ENCODE assay signal across 10 mouse cellular contexts in the genomic region with DNA sequence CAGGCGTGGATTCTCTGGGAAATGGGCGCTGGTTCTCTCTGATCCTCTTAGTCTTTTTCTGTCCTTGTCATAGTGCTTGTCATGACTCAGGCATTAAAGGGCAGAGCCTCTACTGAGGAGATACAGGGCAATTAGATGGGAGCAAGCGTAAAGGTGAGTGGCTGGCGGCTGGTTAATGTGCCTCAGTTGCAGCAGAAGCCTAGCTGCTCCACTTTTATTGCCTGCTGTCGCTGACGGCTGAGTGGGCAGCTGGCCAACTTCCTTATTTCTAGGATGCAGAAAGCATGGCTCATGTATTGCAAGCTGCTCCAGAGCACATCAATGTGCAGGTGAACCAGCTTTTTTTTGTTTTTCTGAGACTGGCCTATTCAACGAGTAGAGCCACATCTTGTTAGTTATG. TPM values are rescaled to one million over a fixed set of nuclear protein-coding genes. Genes with fewer than 3 reads are reported as not detected.
DNase-seq lines count a peak whose midpoint lies in the region; ATAC-seq and TF ChIP-seq lines count a peak whose summit lies in the region.
"Had no signal": no experiment of that assay in that cellular context is flagged by ENCODE, and none has a peak within 500 bp of the region (broad histone marks: within the 10 kb centered on the region; RNA-seq: fewer than 3 reads in every experiment).

No protein-coding gene starts in this region.

- no peaks in the 10 kb centered on the region for H3K9me3 ChIP-seq in embryonic facial prominence, embryonic 14.5 days (ENCODE audit: control insufficient read depth, low read length)
- no peaks in the 10 kb centered on the region for H3K9me3 ChIP-seq in midbrain, embryonic 11.5 days (ENCODE audit: control insufficient read depth, low read length)

- DNase-seq in cerebellum, adult 11 months, result peak; percentile 33
- no peak for DNase-seq in cerebellum, postnatal 4 days (ENCODE audit: low spot score in 2 of 2)
- DNase-seq in layer of hippocampus, adult 2 months (ENCODE audit: low spot score in 2 of 2), result peak in 1 of 2 experiments; percentile 61
- DNase-seq in layer of hippocampus, adult 8-10 months (ENCODE audit: low spot score in 2 of 2), result no peak
- DNase-seq in 416B (ENCODE audit: low read depth), result peak; percentile 60
- DNase-seq in embryonic facial prominence, embryonic 14.5 days (ENCODE audit: low spot score), result peak; percentile 23
- no peak for DNase-seq in natural killer cell, adult 2 months (ENCODE audit: low spot score in 2 of 2)
- DNase-seq in midbrain, embryonic 11.5 days (ENCODE audit: low spot score, missing footprints), result no peak
- DNase-seq: heart, postnatal 36 days had no signal

- no peak for ATAC-seq in embryonic facial prominence, embryonic 14.5 days (ENCODE audit: low read depth)
- ATAC-seq in midbrain, embryonic 11.5 days (ENCODE audit: low FRiP score), result no peak

- H3K27ac ChIP-seq in layer of hippocampus, adult 2 months, result peak overlapping the region; percentile 14; the same call in 1 of the 2 replicates
- no peak overlapping the region for H3K27ac ChIP-seq in embryonic facial prominence, embryonic 14.5 days (replicated peaks; ENCODE audit: low read depth, low read length)
- no peak overlapping the region for H3K27ac ChIP-seq in midbrain, embryonic 11.5 days (ENCODE audit: low read depth, low read length)

- H3K4me2 ChIP-seq in embryonic facial prominence, embryonic 14.5 days (ENCODE audit: low read depth, low read length), result no peak overlapping the region
- H3K4me2 ChIP-seq in midbrain, embryonic 11.5 days, result no peak overlapping the region
- H3K4me2 ChIP-seq: liver, embryonic 11.5 days had no signal

- H3K4me1 ChIP-seq in embryonic facial prominence, embryonic 14.5 days (ENCODE audit: control insufficient read depth, insufficient read depth, low read length), result no peaks in the 10 kb centered on the region
- H3K4me1 ChIP-seq in midbrain, embryonic 11.5 days (ENCODE audit: control insufficient read depth, insufficient read depth, low read length), result peaks cover 5% of the 10 kb centered on the region; the same call in 1 of the 2 replicates

- no peaks in the 10 kb centered on the region for H3K27me3 ChIP-seq in embryonic facial prominence, embryonic 14.5 days (replicated peaks; ENCODE audit: control insufficient read depth, insufficient read depth, low read length)
- no peaks in the 10 kb centered on the region for H3K27me3 ChIP-seq in midbrain, embryonic 11.5 days (ENCODE audit: control insufficient read depth, insufficient read depth, low read length)

- no peak for TF ChIP-seq CTCF in layer of hippocampus, adult 2 months (conservative IDR thresholded peaks at IDR 0.05)

- H3K9ac ChIP-seq in embryonic facial prominence, embryonic 14.5 days (ENCODE audit: low read depth, low read length), result no peak overlapping the region
- no peak overlapping the region for H3K9ac ChIP-seq in midbrain, embryonic 11.5 days (ENCODE audit: low read length)

- no peak overlapping the region for H3K4me3 ChIP-seq in layer of hippocampus, adult 2 months
- H3K4me3 ChIP-seq in embryonic facial prominence, embryonic 14.5 days (ENCODE audit: low read depth, low read length), result no peak overlapping the region
- no peak overlapping the region for H3K4me3 ChIP-seq in midbrain, embryonic 11.5 days (ENCODE audit: low read depth, low read length)

- WGBS in embryonic facial prominence, embryonic 14.5 days, result 77% methylated on average over 7 of the region's 7 CpGs
- 90% methylated on average over 7 of the region's 7 CpGs for WGBS in midbrain, embryonic 11.5 days

- H3K36me3 ChIP-seq in embryonic facial prominence, embryonic 14.5 days (ENCODE audit: control insufficient read depth, insufficient read depth, low read length), result no peaks in the 10 kb centered on the region
- H3K36me3 ChIP-seq in midbrain, embryonic 11.5 days (ENCODE audit: control insufficient read depth, insufficient read depth, low read length), result no peaks in the 10 kb centered on the region

RNA-seq across cellular contexts. Expression of a gene that starts 5.0 kb away (rescaled TPM):
- 10 to 100 TPM; 42.1 to 45.1 TPM for total RNA-seq in layer of hippocampus, adult 2 months (2021)
- 10 to 100 TPM; 36.8 to 41.3 (median 38.6) TPM for total RNA-seq in layer of hippocampus, adult 8-10 months (2022)
- polyA plus RNA-seq in embryonic facial prominence, embryonic 14.5 days (2014; fragmentation: Nextera tagmentation; extraction: Ambion mirVana), result 37.1 and 51.1 TPM in 2 replicates
- polyA plus RNA-seq in midbrain, embryonic 11.5 days (2014; fragmentation: Nextera tagmentation; extraction: Ambion mirVana), result 34.0 and 36.1 TPM in 2 replicates

RNA-seq across cellular contexts. Expression of a gene that starts 10.3 kb away (rescaled TPM):
- total RNA-seq in layer of hippocampus, adult 2 months (2021), result 100 to 1,000 TPM; 251 to 263 TPM
- 100 to 1,000 TPM; 248 to 286 (median 272) TPM for total RNA-seq in layer of hippocampus, adult 8-10 months (2022)
- 2.8 and 4.5 TPM in 2 replicates for polyA plus RNA-seq in embryonic facial prominence, embryonic 14.5 days (2014; fragmentation: Nextera tagmentation; extraction: Ambion mirVana)
- 5.8 and 5.9 TPM in 2 replicates for polyA plus RNA-seq in midbrain, embryonic 11.5 days (2014; fragmentation: Nextera tagmentation; extraction: Ambion mirVana)

RNA-seq across cellular contexts. Expression of a gene that starts 18.7 kb away (rescaled TPM):
- total RNA-seq in layer of hippocampus, adult 2 months (2021), result 100 to 1,000 TPM; 338 to 343 TPM
- 100 to 1,000 TPM; 295 to 343 (median 318) TPM for total RNA-seq in layer of hippocampus, adult 8-10 months (2022)
- 29.1 and 30.7 TPM in 2 replicates for polyA plus RNA-seq in embryonic facial prominence, embryonic 14.5 days (2014; fragmentation: Nextera tagmentation; extraction: Ambion mirVana)
- 31.2 and 31.9 TPM in 2 replicates for polyA plus RNA-seq in midbrain, embryonic 11.5 days (2014; fragmentation: Nextera tagmentation; extraction: Ambion mirVana)

RNA-seq across cellular contexts. Expression of a gene that starts 24.9 kb away (rescaled TPM):
- total RNA-seq in layer of hippocampus, adult 2 months (2021), result 1 to 10 TPM; 1.1 to 1.7 TPM
- 1 to 10 TPM; 1.1 to 2.0 (median 1.5) TPM for total RNA-seq in layer of hippocampus, adult 8-10 months (2022)
- polyA plus RNA-seq in embryonic facial prominence, embryonic 14.5 days (2014; fragmentation: Nextera tagmentation; extraction: Ambion mirVana), result 7.1 and 7.4 TPM in 2 replicates
- 7.4 and 7.8 TPM in 2 replicates for polyA plus RNA-seq in midbrain, embryonic 11.5 days (2014; fragmentation: Nextera tagmentation; extraction: Ambion mirVana)

RNA-seq across cellular contexts. Expression of a gene that starts 27.0 kb away (rescaled TPM):
- total RNA-seq in layer of hippocampus, adult 2 months (2021), result 100 to 1,000 TPM; 111 to 114 TPM
- total RNA-seq in layer of hippocampus, adult 8-10 months (2022), result 100 to 1,000 TPM; 107 to 127 (median 116) TPM
- polyA plus RNA-seq in embryonic facial prominence, embryonic 14.5 days (2014; fragmentation: Nextera tagmentation; extraction: Ambion mirVana), result 248 and 250 TPM in 2 replicates
- 386 and 400 TPM in 2 replicates for polyA plus RNA-seq in midbrain, embryonic 11.5 days (2014; fragmentation: Nextera tagmentation; extraction: Ambion mirVana)

Comparison
In these comparisons a context has a peak if more than half of its experiments do, and no peak if none do; other contexts are left out.
1. DNase-seq: peak in cerebellum, adult 11 months (single experiment), 416B (single experiment) and embryonic facial prominence, embryonic 14.5 days (single experiment); none in cerebellum, postnatal 4 days (0 of 2), layer of hippocampus, adult 8-10 months (0 of 2), natural killer cell, adult 2 months (0 of 2) and midbrain, embryonic 11.5 days (single experiment).